Mouse (Mus musculus) effector memory CD4-positive, alpha-beta T cell, adult 7 months (primary cell): ENCODE data around the gene Spout1. TPM values are rescaled to one million over a fixed set of nuclear protein-coding genes. Genes with fewer than 3 reads are reported as not detected.

ENCODE experiments used
- polyA plus RNA-seq: library from polyadenylated mRNA; unstranded; fragments of 100-300 nt; shearing (Covaris generic); gene quantifications from one replicate; pipeline ENCODE4 v1.2.1, GENCODE M21; 2017

Spout1 gene
- 28.2 TPM for polyA plus RNA-seq

DNA sequence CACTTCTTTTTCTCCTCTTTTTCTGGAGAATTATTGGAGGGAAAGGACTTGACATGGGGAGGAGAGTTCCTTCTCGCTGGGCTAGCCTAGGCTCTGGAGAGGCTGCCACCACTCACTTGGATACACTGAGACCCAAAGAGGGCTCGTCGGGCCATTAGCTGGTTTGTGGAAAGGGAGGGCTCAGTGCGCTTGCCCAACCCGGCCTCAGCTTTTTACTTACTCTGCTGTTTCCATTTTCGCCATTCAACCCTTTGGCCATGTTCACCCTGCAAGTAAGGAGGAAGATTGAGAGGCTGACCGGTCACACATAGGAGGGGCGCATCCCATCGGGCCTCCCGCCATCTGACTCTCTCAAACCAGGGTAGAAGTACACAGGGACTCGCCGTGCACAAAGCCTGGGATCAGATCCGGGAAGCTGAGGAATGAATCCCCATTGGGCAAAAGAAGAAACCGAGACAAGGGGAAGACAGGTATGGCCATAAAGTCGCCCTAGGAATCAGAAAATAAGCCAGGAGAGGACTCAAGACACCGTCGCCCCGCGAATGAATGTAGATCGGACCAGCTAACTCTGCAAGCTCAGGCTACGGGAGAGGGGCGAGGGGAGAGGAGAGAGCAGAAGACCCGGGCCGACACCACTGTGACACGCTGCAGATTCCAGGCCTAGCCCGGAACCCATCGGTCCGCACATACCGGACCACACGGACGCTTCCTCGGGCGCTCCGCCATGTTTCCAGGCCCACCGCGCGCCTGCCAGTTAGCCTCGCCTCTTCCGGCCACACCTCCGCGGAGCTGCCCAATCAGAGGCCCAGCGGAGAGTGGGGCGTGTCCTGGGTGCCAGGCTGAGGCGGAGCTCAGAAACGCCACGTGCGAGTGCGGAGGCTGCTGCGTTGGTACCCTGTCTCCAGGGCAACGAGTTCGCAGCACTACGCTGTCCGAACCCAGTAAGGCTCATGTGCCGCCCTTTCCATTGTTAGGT, at the start of gene Spout1:
Gene Spout1 (minus strand): TSS at position 760 of the 976 bp plus-strand sequence.

DNA sequence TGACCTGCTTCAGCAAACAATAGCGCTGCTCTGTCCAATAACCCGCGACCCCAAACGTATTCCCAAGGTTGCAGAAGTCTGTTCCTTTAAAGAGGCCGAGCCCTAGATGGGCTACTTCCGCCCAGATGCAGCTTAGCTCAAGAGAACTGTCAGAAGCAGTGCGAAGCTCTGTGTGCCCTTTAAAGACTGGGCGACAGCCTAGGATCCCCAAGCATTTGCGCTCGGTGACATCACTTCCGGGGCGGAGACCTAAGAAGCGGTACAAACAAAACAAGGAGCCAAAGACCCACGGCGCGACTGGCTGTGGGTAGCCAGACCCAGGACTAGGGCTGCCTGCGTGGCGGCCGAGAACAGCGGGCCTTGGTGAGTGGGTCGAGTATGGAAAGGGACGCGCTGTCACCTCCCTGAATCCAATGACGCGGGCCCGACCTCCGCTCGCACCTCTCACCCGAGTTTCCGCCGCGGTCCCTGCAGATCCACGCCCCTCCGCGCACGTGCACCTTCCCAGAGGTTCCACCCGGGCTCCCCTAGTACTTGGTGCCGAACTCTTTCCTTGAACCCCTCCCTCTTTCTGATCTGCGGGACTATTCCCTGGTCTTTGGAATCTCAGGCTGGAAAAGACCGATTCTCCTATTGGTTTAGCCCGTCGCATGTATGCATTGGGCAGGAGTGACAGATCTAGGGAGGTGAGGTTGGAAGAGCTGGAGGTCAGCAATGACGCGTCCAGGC, 27.5 kb upstream of the Spout1 start, which contains the start of gene Kyat1:
Gene Kyat1 (minus strand): TSS at position 219 of the 729 bp plus-strand sequence.

DNA sequence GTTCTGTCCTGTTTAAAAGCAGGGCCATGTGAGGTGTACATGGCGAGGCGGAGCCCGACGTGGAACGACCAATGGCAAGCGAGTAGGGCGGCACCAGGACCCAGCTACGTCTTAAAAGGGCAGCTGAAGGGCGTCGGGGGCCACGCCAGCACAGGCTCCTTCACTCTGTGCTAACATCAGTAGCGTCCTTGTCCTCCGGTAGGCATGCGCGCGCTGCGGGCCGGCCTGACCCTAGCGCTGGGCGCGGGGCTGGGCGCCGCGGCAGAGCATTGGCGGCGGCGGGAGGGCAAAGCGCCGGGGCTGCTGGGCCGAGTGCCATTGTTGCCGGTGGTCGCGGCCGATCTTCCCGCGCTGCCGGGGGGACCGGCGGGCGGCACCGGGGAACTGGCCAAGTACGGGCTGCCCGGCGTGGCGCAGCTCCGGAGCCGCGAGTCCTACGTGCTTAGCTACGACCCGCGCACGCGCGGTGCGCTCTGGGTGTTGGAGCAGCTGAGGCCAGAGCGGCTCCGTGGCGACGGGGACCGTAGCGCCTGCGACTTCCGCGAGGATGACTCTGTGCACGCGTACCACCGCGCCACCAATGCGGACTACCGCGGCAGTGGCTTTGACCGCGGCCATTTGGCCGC, 6.8 kb downstream of the Spout1 start, which contains the start of gene Endog:
Gene Endog (plus strand): TSS at position 123 of the 626 bp plus-strand sequence.

DNA sequence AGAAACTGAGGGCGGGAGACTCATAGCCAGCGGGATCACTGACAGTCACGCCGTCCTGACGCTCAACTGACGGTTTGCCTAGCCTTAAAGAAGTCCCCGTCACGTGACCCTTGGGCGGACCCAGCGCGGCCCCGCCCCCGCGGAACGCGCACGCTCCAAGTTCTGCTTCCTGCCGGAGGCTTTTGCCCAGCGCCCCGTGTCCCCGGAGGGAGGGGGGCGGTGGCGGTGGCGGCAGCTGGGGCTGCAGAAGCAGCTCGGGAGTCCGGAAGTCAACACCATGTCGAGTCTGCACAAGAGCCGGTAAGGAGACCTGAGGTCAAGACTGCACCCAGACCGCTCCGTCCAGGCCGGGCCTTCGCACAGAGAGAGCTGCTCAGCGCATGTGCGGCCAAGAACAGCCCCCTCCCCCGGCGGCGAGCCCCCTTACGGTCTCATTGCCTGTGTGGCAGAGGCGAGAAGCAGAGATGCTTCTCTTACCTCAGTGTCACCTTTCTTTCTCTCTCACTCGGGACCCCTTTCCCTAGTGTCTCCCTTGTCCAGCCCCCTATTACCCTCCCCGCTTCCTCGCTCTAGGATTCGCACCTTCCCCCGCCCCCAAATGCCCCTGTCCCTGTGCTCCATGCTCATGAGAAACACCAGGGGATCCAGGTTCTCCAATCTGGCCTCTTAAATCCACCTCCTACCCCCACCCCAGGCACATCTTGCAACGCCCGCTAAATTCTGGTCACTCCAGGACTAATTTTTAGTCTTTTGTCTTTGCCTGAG, 44.5 kb downstream of the Spout1 start, which contains the start of gene Tbc1d13:
Gene Tbc1d13 (plus strand): TSS at position 134 of the 765 bp plus-strand sequence.

DNA sequence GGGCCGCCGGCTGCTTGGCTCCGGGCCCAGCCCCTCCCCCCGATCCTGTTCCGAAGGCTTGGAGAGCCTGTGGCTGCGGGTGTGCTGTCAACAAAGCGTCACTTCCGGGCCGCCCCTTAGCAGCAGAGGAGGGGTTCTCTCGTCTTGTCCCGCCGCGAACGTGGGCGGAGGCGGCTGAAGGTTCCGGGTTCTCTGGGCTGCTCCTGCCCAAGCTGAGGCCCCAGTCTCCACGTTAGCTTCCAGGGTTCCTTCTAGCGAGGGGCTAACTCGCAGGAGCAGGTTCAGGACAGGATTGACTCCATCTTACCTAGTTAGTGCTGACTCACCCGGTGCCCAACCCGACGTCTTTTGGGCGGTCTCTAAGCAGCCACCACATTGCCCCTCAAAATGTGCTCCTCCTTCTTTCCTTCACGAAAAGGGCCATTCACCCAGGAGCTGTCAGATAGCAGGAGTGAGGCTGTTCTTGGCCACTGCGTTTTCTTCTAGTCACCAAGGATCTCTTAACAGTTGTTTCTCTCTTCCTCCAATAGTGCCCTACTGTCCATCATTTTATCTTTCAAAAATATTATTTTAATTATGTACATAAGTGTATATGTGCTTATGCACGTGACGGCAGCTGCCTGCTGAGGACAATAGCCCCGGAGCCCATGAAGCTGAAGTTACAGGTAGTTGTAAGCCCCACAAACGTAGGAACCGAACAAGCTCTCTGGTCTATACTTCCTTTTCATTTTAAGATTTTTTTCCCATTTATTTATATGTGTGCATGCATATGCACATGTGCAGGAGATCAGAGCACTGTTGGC, 53.6 kb downstream of the Spout1 start, which contains the start of gene Zer1:
Gene Zer1 (minus strand): TSS at position 114 of the 803 bp plus-strand sequence.

Other genes with a start within 250 kb of the Spout1 start
- gene Gle1, start 243.0 kb downstream of the Spout1 start, polyA plus RNA-seq: 53.7 TPM
- 87.7 TPM for gene Sptan1, start 212.9 kb downstream of the Spout1 start, polyA plus RNA-seq
- 2.3 TPM for gene Wdr34, start 129.6 kb downstream of the Spout1 start, polyA plus RNA-seq
- 287 TPM for gene Set, start 121.1 kb downstream of the Spout1 start, polyA plus RNA-seq
- gene Pkn3, start 100.8 kb downstream of the Spout1 start, polyA plus RNA-seq: 1.1 TPM
- gene Zdhhc12, start 84.8 kb downstream of the Spout1 start, polyA plus RNA-seq: 9.4 TPM
- gene Zer1, start 53.9 kb downstream of the Spout1 start, polyA plus RNA-seq: 21.4 TPM
- gene Tbc1d13, start 44.7 kb downstream of the Spout1 start, polyA plus RNA-seq: 5.4 TPM
- 23.6 TPM for gene Endog, start 7.0 kb downstream of the Spout1 start, polyA plus RNA-seq
- 7.8 TPM for gene Kyat1, start 27.4 kb upstream of the Spout1 start, polyA plus RNA-seq
- gene Lrrc8a, start 59.3 kb upstream of the Spout1 start, polyA plus RNA-seq: 3.4 TPM
- 1.6 TPM for gene Gm28035, start 62.1 kb upstream of the Spout1 start, polyA plus RNA-seq
- 1.5 TPM for gene Phyhd1, start 87.7 kb upstream of the Spout1 start, polyA plus RNA-seq
- gene Gm28038, start 102.6 kb upstream of the Spout1 start, polyA plus RNA-seq: not detected
- gene Dolk, start 107.9 kb upstream of the Spout1 start, polyA plus RNA-seq: 6.4 TPM
- 16.6 TPM for gene Nup188, start 107.9 kb upstream of the Spout1 start, polyA plus RNA-seq
- gene Sh3glb2, start 180.9 kb upstream of the Spout1 start, polyA plus RNA-seq: 79.2 TPM
- gene Miga2, start 185.8 kb upstream of the Spout1 start, polyA plus RNA-seq: 4.6 TPM
- gene Dolpp1, start 213.8 kb upstream of the Spout1 start, polyA plus RNA-seq: 20.8 TPM
- 11.1 TPM for gene Crat, start 237.4 kb upstream of the Spout1 start, polyA plus RNA-seq
- 91.0 TPM for gene Ptpa, start 237.6 kb upstream of the Spout1 start, polyA plus RNA-seq